Mouse (Mus musculus) Patski (cell line): ENCODE data around the gene Olfr656. TPM values are rescaled to one million over a fixed set of nuclear protein-coding genes. Genes with fewer than 3 reads are reported as not detected.

Experiments
- ATAC-seq: fragments of 100-300 bp; one replicate; pipeline ENCODE4 v1.8.0; 2021
- CTCF ChIA-PET: fragments of 350-600 bp; sonication (Branson Sonifier 250); formaldehyde crosslinking; loops from one replicate; lab custom pipeline; 2022; ENCODE audit warnings: inconsistent platforms; lab: Charles Lee
- POLR2A ChIA-PET: fragments of 350-600 bp; sonication (Branson Sonifier 250); formaldehyde crosslinking; loops from one replicate; lab custom pipeline; 2022; ENCODE audit warnings: antibody characterized with exemption, inconsistent platforms; lab: Charles Lee
- DNase-seq: peaks from one replicate; pipeline ENCODE4 v3.0.0-alpha.2; 2011; ENCODE audit warnings: low read depth, low spot score
- H3K27me3 ChIP-seq: fragments of 371-371 bp; one replicate; pipeline ENCODE4 v1.5.1; 2021
- CTCF ChIP-seq: fragments of 100-300 bp; IDR thresholded peaks from one replicate; pipeline ENCODE4 v1.5.1; 2021
- in situ Hi-C: fragments of 300-500 bp; cut with MboI; formaldehyde crosslinking; loops from 3 replicates; pipeline ENCODE4 v1.11.1; 2018; ENCODE audit warnings: low pct_unique_long_range_greater_than_20kb, mixed read lengths
- polyA plus RNA-seq: library from polyadenylated mRNA; unstranded; gene quantifications from one replicate; pipeline ENCODE4 v1.2.3, GENCODE M21; 2021

The Olfr656 gene
- polyA plus RNA-seq: not detected

- DNase-seq (no peak), ATAC-seq (no peak)
- CTCF ChIA-PET: no interaction called here
- H3K27me3 ChIP-seq: no peaks in the 10 kb centered on the region
- in situ Hi-C loops: no loop called here
- no peak for TF ChIP-seq CTCF
- POLR2A ChIA-PET: no interaction called here
These were observed at the start of gene Olfr656 for GRCm38 (mm10) chr7:104613655-104614054. Gene Olfr656 (plus strand): TSS chr7:104613955.

- CTCF ChIA-PET: no interaction called here
- ATAC-seq (no peak), DNase-seq (no peak)
- H3K27me3 ChIP-seq: no peaks in the 10 kb centered on the region
- POLR2A ChIA-PET: interaction anchor here (0.6 kb wide), 1 partner anchor 247 kb away, joined by 4 read pairs; no protein-coding TSS in a partner anchor
- TF ChIP-seq CTCF: no peak
- in situ Hi-C loops: no loop called here
These were observed 36.7 kb upstream of the Olfr656 start, which contains the start of gene Olfr653 for GRCm38 (mm10) chr7:104577014-104577413. Gene Olfr653 (plus strand): TSS chr7:104577314.

- no peak for TF ChIP-seq CTCF
- no peaks in the 10 kb centered on the region for H3K27me3 ChIP-seq
- DNase-seq: no peak
- in situ Hi-C loops: no loop called here
- ATAC-seq: no peak
- CTCF ChIA-PET: no interaction called here
- POLR2A ChIA-PET: no interaction called here
These were observed 32.9 kb upstream of the Olfr656 start for GRCm38 (mm10) chr7:104580846-104581245.

DNA sequence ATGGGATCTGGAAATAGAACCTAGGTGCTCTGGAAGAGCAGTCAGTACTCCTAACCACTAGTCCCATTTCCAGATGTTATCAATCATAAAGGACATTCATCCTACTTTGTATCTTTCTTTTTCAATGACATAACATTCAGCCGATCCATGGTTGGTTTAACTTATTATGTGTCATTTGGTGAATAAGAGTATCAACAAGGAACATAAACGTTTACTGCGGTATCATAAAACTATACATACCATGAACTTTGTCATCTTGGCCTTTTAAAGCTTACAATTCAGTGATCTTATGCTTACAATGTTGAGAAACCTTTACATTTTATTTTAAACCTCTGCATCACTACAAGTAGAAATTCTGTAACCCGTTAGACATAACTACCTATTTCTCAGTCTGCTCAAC lies 32.3 kb upstream of the Olfr656 start:
- no peak for DNase-seq
- ATAC-seq: no peak
- H3K27me3 ChIP-seq: no peaks in the 10 kb centered on the region
- no peak for TF ChIP-seq CTCF
- in situ Hi-C loops: no loop called here
- CTCF ChIA-PET: no interaction called here
- POLR2A ChIA-PET: no interaction called here

DNA sequence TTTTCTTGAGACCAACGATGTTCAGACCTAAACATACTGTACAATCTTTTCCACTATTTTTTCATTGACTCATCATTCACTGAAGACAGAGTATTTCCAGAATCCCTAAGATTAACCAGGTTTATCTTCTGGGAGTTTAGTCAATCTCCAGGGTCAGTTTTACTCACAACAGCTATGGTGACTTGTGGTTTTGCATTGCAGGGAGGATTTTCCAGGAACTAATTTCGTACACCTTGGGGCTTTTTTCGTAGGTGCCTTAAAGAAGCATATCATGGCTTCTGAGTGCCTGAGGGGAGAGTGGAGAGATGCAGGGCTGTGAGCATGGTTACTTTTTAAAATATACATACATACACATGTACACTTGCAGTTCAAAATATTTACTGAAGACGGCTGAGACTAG lies 27.0 kb upstream of the Olfr656 start, which contains the start of gene Olfr654:
Gene Olfr654 (plus strand): TSS at position 301 of the 400 bp plus-strand sequence.
- in situ Hi-C loops: no loop called here
- ChIA-PET CTCF (no interaction called here), POLR2A (no interaction called here)
- DNase-seq (no peak), ATAC-seq (no peak)
- no peak for TF ChIP-seq CTCF
- no peaks in the 10 kb centered on the region for H3K27me3 ChIP-seq

- TF ChIP-seq CTCF: no peak
- POLR2A ChIA-PET: no interaction called here
- CTCF ChIA-PET: no interaction called here
- no peak for DNase-seq
- ATAC-seq: no peak
- in situ Hi-C loops: no loop called here
- no peaks in the 10 kb centered on the region for H3K27me3 ChIP-seq
These were observed 25.5 kb upstream of the Olfr656 start for GRCm38 (mm10) chr7:104588274-104588673.

DNA sequence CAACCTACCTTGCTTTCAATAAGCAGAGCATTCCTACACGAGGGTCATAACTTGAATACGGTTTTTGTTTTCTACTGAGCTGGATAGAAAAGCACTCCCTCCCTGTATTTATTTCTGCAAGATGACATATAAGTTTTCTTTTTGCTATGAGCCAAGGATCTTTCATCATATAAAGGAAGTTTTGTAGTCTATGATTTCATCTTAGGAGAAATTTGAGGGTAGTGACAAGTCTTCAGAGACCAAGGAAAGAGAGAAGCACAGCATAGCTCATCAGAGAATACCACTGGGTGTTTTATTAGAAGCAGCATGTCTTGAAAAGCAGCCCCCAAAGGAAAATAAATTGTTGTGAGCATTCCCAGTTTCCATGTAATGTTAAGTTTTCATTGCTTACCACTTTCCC lies 12.1 kb upstream of the Olfr656 start, which contains the start of gene Olfr655:
Gene Olfr655 (minus strand): TSS at position 101 of the 400 bp plus-strand sequence.
- H3K27me3 ChIP-seq: no peaks in the 10 kb centered on the region
- ATAC-seq (no peak), DNase-seq (no peak)
- CTCF ChIA-PET: no interaction called here
- POLR2A ChIA-PET: no interaction called here
- TF ChIP-seq CTCF: no peak
- in situ Hi-C loops: loop anchor here (10.0 kb wide), 1 partner anchor 397 kb away; no protein-coding TSS in a partner anchor

- in situ Hi-C loops: loop anchor here (10.0 kb wide), 1 partner anchor 398 kb away; no protein-coding TSS in a partner anchor
- no peak for ATAC-seq
- TF ChIP-seq CTCF: peak; percentile 53
- no peaks in the 10 kb centered on the region for H3K27me3 ChIP-seq
- DNase-seq: no peak
- ChIA-PET POLR2A (no interaction called here), CTCF (no interaction called here)
These were observed 10.6 kb upstream of the Olfr656 start for GRCm38 (mm10) chr7:104603173-104603572.

- DNase-seq (no peak), ATAC-seq (no peak)
- in situ Hi-C loops: loop anchor here (10.0 kb wide), 1 partner anchor 400 kb away; no protein-coding TSS in a partner anchor
- CTCF ChIA-PET: no interaction called here
- TF ChIP-seq CTCF: no peak
- POLR2A ChIA-PET: no interaction called here
- H3K27me3 ChIP-seq: no peaks in the 10 kb centered on the region
These were observed 9.0 kb upstream of the Olfr656 start for GRCm38 (mm10) chr7:104604727-104605126.

- H3K27me3 ChIP-seq: no peaks in the 10 kb centered on the region
- ChIA-PET CTCF (no interaction called here), POLR2A (no interaction called here)
- ATAC-seq (no peak), DNase-seq (no peak)
- TF ChIP-seq CTCF: no peak
- in situ Hi-C loops: no loop called here
These were observed 10.7 kb downstream of the Olfr656 start, which contains the start of gene Olfr657 for GRCm38 (mm10) chr7:104624494-104624893. Gene Olfr657 (plus strand): TSS chr7:104624794.

GRCm38 (mm10) chr7:104646841-104647482 lies 33.2 kb downstream of the Olfr656 start, which contains the start of gene Olfr658:
Gene Olfr658 (minus strand): TSS chr7:104647305.
- H3K27me3 ChIP-seq: no peaks in the 10 kb centered on the region
- ATAC-seq: no peak
- in situ Hi-C loops: no loop called here
- no peak for DNase-seq
- no peak for TF ChIP-seq CTCF
- POLR2A ChIA-PET: no interaction called here
- CTCF ChIA-PET: no interaction called here
